Mouse (Mus musculus) adrenal gland, adult 8-10 months (tissue): Measurements from ENCODE around the gene Dgcr6. TPM values are rescaled to one million over a fixed set of nuclear protein-coding genes. Genes with fewer than 3 reads are reported as not detected.
A peak's percentile ranks its signal among the peaks of the same experiment; 100 is the strongest.

Experiments used
- DNase-seq: peaks from one replicate; pipeline ENCODE4 v3.0.0; 2022
- total RNA-seq, 4 experiments: library from RNA; stranded (reverse); gene quantifications; 2 replicates each; pipeline ENCODE4 v1.2.4; 2022

Dgcr6 gene
- total RNA-seq, 4 experiments from 2014 or later = 63.2 to 80.9 (median 74.1) TPM

DNA sequence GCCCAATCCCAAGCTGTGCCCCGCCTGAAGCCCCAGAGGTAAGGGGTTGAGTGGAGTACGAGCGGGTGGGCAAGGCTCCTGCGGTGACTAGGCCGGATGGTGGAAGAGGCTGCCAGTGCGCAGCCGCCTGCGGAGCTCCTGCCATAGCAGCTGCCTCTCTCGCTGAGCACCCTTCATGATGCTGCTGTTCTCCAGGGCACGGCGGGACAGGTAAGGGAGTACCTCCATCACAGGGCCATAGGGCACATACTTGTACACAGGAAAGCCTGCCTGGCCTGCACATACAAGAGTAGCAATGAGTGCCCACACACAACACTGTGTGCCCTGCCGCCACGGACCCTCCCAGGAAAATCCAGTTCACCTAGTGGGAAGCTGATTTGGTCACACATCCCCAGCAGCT lies 19.4 kb downstream of the Dgcr6 start:
- DNase-seq = no peak

DNA sequence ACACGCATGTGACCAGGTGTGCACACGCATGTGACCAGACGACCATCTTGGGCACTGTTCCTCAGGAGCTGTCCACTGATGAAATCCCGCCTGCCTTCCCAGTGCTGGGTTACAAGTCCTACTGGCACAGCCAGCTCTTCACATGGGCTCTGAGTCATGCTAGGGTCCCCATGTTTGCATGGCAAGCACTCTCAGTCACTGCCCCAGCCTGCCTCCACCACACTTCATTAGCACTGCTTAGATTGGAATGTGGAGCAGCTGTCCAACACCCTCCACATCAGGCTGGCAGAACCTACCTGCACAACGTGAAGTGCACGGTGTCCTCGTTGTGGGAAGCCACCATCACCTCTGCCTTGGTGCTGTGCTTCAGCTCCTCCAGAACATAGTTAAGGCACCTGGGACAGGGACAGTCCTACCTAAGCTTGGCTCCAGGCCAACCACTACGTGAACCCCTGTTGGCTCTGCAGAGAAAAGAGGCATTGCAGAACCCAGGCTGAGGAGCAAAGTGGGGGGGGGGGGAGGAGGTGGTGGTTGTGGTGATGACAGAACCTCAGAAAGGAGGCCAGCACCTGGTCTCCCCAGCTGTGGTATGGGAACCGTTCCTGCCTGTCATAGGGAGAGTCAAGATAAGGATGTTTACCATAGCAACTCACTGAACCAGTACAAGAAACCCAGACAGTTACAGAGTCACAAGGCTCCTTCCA lies 20.8 kb downstream of the Dgcr6 start:
- DNase-seq = no peak

GRCm38 (mm10) chr16:18074611-18075010 lies 22.0 kb downstream of the Dgcr6 start:
- DNase-seq = no peak

DNA sequence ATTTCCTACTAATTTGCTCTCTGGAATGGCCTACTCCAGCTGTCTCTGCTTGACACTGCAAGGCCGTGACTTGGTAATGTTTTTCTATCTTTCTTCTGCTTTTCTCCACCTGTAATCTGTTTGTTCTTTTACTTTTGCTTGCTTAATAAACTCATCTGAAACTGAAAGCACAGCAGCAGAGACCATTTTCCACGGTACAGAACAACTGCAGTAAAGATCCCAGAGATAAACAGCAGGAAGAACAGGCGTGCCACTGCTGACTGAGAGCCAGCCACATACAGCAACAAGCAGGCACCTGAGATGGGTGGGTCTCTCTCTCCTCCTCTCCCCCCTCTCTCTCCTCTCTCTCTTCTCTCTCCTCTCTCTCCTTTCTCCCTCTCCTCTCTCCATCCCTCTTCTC lies 22.5 kb downstream of the Dgcr6 start:
- DNase-seq = no peak

GRCm38 (mm10) chr16:18078314-18079015 lies 25.8 kb downstream of the Dgcr6 start:
- peak; percentile 36 for DNase-seq

DNA sequence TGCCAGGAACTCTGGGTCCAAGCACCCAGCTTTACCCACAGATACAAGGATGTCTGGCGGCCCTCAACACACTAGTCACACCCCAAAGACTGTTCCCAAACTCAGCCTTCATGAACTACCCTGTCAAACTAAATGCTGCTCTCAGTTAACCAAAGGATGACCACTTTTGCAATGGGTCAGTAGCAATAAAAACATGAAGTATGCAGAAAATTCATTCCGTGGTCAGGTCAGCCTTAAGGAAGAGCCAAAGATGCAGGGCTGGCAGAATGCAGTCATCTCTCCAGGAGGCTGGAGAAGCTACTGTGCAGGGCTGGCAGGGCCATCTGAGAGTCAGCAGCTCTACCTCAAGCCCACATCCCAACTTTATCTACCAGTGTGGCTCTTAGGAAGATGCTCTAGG lies 26.6 kb downstream of the Dgcr6 start:
- DNase-seq = no peak

- DNase-seq = peak; percentile 9
These were observed 27.5 kb downstream of the Dgcr6 start for GRCm38 (mm10) chr16:18080171-18080570.

GRCm38 (mm10) chr16:18081149-18081827 lies 28.6 kb downstream of the Dgcr6 start:
- peak; percentile 32 for DNase-seq

GRCm38 (mm10) chr16:18082291-18082690 lies 29.6 kb downstream of the Dgcr6 start:
- peak; percentile 64 for DNase-seq

DNA sequence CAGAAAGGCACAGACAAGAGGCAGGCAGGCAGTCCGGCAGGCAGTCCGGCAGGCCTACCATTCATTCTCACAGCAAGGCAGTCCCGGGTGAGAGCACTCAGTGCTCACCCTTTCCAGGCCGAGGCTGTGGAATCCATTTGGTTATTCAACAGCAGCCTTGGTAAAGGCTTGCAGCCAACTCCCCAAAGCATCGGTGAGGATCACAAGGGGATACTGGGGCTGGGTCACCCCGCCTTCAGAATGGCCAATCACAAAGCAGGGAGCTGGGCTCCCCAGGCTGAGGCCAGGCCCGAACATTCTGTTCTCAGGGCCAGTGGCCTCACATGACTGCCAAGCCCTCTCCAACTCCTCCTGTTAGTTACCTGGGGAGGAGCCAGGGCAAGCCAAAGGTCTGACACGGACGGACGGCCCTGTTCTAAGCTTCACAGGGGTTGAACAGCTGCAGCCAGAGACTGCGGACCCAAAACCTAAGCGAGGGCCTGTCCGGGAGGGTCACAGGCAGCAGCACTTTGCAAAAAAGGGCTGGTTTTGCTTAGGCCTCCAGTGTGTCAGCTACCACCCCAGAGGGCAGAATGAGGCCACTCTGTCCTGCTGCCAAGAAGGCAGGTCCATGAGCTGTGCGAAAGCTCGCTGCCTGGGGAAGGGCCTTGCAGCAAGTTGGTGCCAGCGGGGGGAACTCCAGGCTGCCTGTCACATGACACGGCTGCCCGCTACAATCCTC lies 30.7 kb downstream of the Dgcr6 start:
- DNase-seq = peak; percentile 85

- peak; percentile 50 for DNase-seq
These were observed 31.6 kb downstream of the Dgcr6 start for GRCm38 (mm10) chr16:18084262-18084661.

- peak; percentile 69 for DNase-seq
These were observed 34.4 kb downstream of the Dgcr6 start for GRCm38 (mm10) chr16:18087101-18087500.

DNA sequence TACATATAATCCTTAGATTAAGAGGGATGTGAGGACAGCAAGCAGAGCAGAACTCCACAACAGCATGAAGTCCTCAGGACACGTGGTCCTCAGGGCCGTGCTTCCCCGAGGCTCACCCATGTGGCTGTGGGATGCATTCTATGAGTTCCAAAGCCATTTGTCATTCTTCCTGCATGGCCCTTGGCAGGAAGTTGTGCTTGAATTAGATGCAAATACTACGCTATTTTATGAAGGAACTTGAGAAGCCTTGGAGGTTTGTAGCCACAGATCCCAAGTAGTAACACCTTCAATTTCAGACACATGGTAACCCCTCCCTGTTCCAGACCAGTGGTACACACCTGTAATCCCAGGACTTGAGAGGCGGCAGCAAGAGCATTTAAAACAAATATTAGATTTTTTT lies 43.7 kb downstream of the Dgcr6 start:
- no peak for DNase-seq

GRCm38 (mm10) chr16:18102816-18103215 lies 50.2 kb downstream of the Dgcr6 start:
- DNase-seq = no peak

DNA sequence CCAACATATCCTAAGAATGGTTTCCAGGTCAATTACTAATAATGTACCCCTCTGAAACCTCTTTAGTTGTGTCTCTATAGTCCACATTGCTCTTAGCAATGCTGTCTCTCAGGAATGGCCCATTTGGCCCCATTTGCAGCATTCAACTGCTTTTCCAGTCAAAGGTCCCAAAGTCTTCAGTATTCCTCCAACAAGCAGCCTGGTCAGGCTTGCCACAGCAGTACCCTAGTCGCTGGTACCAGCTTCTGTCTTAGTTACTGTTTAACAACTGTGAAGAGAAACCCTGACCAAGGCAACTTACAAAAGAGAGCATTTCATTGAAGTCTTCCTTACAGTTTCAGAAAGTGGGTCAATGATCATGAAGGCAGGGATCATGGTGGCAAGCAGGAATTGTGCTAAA lies 50.7 kb downstream of the Dgcr6 start:
- DNase-seq = no peak

DNA sequence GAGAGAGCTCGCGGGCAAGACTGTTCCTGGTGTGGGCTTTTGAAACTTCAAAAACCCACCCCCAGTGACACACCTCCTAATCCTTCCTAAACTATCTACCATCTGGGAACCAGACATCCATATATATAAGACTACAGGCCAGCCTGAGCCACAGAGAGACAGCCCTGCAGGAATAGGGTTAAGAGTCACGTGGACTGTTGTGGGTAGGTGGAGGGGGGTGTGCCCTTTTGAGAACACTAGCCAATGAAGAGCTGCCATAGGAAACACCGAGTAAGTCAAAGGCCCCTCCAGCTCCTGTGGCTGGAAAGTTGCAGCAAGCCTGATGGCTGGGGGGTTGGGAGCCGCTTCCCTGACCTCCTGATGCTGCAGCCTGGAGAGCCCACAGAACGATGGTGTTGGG lies 51.1 kb downstream of the Dgcr6 start:
- no peak for DNase-seq

GRCm38 (mm10) chr16:18108221-18108966 lies 55.7 kb downstream of the Dgcr6 start:
- peak; percentile 82 for DNase-seq

- DNase-seq = no peak
These were observed 58.4 kb downstream of the Dgcr6 start for GRCm38 (mm10) chr16:18111042-18111441.

GRCm38 (mm10) chr16:18116467-18116866 lies 63.8 kb downstream of the Dgcr6 start:
- no peak for DNase-seq

DNA sequence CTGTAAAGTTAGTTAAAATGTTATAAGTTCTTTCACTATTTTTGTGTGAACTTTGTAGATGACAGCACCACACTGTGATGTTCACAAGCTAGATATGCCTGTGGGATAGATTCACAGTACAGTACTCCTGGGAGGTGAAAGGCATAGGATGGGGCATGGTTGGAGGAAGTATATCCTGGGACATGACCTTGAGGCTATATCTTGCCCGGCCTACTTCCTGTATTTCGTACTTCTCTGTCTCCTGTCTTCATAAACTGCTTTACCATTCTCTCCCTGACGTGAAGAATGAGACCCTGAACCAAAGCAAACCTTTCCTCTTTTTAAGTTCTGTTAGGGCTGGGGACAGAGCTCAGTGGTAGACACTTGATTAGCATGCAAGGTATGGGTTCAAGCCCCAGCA lies 65.6 kb downstream of the Dgcr6 start:
- DNase-seq = no peak

GRCm38 (mm10) chr16:18119031-18119730 lies 66.5 kb downstream of the Dgcr6 start:
- DNase-seq = no peak
